Mouse (Mus musculus) thymus, postnatal 10 days (tissue): Measurements from ENCODE around the gene Gale.

ENCODE experiments used
- DNase-seq, 2 experiments: peaks; one replicate each; pipeline ENCODE4 v3.0.0; 2021; ENCODE audit warnings: low spot score in 2 of 2

Gene Gale

DNA sequence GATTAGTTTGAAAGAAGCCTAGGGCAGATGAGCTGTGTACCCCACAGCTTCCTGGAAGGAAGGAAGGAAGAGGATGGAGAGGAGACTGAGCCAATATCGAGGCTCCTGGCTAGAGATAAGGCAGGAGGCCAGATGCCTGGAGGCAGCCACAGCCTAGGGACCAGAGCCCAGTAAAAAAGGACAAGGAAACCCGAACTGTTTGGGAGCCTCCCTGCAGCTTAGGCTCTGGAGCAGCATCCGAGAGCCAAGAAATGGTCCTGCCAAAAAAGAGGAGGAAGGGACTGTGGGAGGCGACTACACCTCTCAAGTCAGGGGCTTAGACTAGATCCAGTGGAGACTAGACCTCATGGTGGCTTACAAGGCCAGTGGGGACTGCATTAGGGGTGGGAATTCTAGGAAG is 20.1 kb upstream of the Gale start:
- no peak for DNase-seq

- DNase-seq: no peak
Measured at GRCm38 (mm10) chr4:135945706-135946105, 17.8 kb upstream of the Gale start.

DNA sequence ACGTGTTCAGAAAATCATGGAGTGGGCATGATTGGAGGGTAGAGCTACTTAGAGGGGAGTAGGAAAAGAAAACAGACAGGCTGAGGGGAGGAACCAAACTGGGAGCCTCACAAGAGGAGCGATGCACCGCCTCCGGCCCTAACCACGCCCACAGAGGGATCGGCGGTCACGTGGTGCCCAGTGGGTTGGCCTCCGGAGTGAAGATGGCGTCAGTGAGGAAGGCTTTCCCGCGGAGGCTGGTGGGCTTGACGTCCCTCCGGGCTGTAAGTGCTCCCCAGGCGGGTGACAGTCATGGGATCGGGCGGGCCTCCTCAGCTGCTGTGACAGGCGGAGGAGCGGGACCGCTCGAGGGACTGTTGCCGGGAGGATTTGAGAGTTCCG is 17.3 kb upstream of the Gale start, which contains the start of gene Hmgcl:
Gene Hmgcl, plus strand, starts transcription at position 171 of the 381 bp plus-strand sequence.
- DNase-seq: peak; percentile 90 to 94

DNA sequence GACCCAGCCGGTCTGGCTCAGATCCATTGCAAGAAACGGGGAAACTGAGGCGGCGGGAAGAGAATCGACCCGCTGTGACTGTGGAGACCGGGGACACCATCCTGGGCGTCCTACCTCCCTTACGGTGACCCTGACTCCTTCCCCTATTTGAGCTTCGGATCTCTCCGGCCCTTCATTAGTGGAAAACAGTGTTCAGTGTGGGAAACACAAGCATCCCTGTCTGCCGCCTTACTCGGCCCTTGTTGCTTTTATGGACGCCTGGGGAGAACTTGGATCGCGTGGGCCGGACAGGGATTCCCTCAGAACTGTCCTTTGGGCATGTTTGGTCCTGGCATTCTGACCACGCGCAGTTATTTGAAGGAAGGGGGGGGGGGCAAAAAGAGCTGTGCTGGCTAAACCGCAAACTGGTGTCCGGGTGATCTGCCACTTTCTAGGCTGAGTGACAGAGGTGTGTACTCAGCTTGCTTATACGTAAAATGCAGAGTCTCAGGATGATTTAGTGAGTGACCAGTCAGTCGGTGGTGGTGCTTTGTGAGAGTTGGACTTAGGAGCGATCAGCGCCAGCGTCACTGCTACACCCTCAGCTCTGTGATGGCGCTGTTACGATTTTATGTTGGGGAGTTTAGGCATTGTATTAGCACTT is 16.7 kb upstream of the Gale start:
- DNase-seq: no peak

- DNase-seq: no peak
Measured at GRCm38 (mm10) chr4:135948142-135948541, 15.4 kb upstream of the Gale start.

GRCm38 (mm10) chr4:135949475-135949874 is 14.1 kb upstream of the Gale start:
- no peak for DNase-seq

- no peak for DNase-seq
Measured at GRCm38 (mm10) chr4:135949911-135950310, 13.6 kb upstream of the Gale start.

DNA sequence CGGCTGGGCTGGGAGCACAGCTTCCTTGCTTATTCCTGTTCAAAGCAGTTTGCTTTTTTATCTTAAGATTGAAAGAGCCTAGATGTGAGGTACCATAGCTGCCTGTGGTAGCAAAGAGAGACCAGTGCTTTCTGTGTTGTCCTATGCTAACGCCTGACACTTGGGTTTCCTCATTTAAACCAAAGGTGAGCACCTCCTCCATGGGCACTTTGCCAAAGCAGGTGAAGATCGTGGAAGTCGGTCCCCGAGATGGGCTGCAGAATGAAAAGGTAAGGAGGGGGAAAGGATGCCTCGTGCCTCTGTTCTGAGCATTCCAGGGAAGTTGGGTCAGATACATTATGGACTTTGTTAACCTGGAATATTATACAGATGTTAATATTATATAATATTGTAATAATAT is 13.2 kb upstream of the Gale start:
- no peak for DNase-seq

DNA sequence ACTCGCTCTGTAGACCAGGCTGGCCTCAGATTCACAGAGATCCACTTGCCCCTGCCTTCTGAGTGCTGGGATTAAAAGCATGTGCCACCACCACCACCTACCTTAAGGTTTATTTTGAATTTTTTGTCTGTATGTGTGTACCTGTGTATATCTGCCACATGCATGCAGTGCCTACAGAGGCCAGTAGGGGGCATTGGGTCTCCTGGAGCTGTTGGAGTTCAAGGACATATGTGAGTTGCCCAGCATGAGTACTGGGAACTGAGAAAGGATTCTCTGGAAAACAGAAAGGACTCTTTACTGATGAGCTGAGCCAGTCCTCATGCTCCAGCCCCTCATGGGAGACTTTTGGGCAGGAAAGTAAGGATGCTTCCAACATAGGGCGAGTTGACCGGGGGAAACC is 12.0 kb upstream of the Gale start:
- no peak for DNase-seq

- no peak for DNase-seq
Measured at GRCm38 (mm10) chr4:135953179-135953578, 10.3 kb upstream of the Gale start.

DNA sequence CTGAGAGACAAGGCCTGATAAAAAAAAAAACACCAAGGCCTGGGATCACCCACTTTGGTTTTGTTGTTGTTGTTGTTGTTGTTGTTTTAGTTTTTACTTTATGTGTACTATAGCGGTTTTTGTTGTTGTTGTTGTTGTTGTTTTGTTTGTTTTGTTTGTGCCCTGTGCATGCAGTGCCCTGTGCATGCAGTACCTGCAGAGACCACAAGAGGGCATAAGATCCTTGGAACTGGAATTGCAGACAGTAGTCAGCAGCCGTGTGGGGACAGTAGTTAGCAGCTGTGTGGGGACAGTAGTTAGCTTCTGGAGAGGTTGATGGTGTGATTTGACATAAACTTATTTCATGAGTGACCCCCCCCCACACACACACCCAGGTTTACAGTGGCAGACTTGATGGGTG is 9.3 kb upstream of the Gale start:
- peak; percentile 48 to 81 for DNase-seq

GRCm38 (mm10) chr4:135955886-135956285 is 7.6 kb upstream of the Gale start:
- no peak for DNase-seq

DNA sequence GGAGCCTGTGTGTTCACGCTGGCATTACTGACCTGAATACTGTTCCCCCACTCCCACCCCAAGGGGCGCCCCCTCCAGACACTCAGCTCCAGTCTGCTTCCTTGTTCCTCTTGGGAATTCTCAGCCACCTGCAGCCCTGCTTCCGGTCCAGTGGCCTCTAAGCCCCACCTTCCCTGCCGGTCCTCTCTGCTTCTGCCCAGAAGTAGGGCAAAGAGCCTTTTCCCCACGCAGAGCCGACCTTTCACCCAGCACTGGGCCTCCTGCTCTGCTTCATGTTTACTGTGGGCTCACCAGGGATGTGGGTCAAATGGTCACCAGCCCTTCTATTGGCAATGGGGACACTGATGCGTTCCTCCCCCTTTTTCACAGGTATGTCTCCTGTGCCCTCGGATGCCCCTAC is 5.2 kb upstream of the Gale start:
- DNase-seq: no peak

DNA sequence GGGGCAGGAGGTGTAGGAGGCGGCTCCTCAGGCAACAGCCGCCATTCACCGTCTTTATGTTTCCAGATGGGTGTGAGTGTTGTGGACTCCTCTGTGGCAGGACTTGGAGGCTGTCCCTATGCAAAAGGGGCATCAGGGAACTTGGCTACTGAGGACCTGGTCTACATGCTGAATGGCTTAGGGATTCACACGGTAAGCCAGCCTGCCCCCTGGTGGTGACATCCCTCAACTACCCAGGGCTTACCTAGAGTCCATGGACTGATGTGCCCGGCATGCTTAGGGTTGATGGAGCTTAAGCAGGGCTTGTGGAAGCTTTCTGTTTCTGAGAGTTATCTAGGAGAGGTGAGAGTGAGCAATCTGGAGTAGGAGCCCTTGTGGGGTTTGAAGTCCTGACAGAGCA is 2.8 kb upstream of the Gale start:
- peak; percentile 66 to 86 for DNase-seq

DNA sequence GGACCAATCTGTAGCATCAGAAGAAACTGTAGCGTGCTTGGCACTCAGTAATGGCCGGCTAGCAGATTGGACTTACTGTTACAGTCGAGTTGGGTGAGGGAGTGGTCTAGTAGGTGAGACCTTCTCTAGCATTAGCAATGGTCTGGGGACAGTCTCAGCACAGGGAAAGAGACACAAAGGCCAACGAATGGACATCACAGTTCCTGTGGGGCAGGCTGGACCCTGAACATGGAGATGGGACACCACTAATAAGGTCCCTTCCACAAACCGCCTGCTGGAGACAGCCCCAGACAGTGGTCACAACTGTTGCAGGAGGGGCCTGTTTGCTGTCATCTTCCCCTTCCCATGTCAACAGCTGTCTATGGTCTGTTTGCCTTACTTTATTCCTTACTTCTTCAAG is 1.8 kb upstream of the Gale start:
- no peak for DNase-seq

DNA sequence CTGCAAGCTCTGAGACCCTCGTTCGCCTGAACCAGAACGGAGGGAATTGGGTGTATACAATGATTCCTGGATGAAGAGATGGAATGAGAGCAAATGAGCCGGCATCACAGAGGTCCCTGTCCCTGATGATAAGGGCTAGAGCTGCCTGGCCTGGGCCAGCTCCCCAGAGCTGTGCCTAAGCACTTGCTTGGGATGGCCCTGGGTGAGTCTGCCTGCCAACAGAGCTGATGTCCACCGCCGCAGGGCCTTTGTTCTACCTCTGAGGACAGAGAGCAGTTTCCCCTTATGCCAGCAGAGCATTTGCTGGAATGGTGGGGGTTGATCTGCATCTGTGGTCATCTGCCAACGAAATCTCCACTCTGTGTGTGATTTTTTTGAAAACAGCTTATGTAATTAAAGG is 1.3 kb upstream of the Gale start:
- no peak for DNase-seq

DNA sequence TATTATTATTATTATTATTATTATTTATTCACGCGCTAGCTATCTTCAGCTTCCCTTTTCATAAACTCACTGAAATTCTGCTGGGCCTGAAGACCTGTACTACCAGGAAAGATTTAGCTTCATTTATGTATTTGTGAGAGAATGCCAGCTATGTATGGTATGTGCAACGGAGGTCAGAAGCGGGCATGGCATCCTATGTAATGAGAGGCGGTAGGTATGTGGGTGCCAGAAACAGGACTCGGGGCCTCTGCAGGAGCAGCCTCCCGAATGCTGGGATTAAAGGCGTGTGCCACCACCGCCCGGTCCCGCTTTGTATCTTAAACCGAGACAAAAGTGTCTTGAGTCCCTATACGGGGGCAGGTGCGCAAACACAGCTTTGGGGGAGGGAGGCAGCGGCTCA is 581 bp upstream of the Gale start:
- DNase-seq: no peak

- peak in 1 of 2 experiments; percentile 30 for DNase-seq
Measured at GRCm38 (mm10) chr4:135964426-135964825, 899 bp downstream of the Gale start.

DNA sequence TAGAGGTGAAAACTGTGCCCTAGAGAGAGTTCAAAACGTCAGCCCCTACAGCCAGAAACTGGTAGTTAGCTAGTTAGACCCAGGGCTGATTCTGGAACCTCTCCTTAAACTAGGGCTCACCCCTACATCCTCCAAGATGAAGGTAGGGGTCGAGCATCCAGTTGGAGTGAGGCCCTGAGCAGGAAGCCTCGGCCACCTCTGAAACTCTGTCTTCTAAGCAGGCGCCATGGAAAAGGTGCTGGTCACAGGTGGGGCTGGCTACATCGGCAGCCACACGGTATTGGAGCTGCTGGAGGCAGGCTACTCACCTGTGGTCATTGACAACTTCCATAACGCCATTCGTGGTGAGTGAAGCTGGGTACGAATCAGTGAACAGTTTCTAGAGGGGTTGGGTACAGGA is 1.6 kb downstream of the Gale start:
- no peak for DNase-seq

DNA sequence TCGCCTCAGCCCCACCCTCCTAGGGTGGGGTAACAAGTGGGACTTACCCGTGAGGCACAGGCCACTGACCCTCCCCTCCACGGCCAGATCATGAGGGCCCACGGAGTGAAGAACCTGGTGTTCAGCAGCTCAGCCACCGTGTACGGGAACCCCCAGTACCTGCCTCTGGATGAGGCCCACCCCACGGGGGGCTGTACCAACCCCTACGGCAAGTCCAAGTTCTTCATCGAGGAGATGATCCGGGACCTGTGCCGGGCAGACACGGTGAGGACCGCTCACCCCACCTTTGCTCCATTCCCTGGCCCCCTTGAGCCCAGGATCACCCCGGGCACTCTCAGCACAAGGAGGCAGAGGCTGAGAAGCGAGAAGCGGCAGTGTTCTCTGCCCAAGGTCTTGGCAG is 2.8 kb downstream of the Gale start:
- no peak for DNase-seq

GRCm38 (mm10) chr4:135967086-135967760 is 3.7 kb downstream of the Gale start:
- DNase-seq: no peak

DNA sequence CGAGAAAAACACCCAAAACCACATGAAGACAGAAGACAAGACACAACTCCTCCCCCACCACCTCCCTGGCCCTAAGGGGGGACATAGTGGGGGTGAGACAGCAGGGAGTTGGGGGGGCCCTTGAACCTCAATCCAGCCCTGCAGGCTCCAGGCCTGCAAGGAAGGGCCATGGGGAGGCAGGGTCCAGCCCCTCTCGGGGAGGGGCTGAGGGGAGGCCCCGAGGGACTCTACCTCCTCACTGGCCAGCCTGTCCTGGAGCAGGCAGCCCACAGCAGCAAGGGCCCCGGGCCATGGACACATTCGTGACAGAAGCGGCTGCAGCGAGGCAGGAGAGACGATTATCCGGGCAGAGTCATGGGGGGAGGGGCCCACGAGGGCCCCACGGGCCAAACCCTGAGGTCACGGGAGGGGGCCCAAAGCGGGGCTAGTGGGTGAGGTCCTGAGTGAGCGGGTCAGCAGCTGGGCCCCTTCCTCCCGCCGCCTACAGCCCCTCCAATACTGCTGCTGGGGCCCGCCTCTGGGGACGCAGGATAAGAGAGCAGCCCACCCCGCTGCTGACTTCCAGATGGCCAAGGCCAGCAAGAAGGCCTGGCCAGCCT is 4.8 kb downstream of the Gale start:
- DNase-seq: no peak

- no peak for DNase-seq
Measured at GRCm38 (mm10) chr4:135969070-135969750, 5.7 kb downstream of the Gale start.
